In genomic region chr9:45954294-45955106, GRCm38 (mm10) we compare ENCODE assay signal across 8 mouse cellular contexts. TPM values are rescaled to one million over a fixed set of nuclear protein-coding genes. Genes with fewer than 3 reads are reported as not detected.
DNase-seq lines count a peak whose midpoint lies in the region; ATAC-seq lines count a peak whose summit lies in the region.

No protein-coding gene starts in this region.

- peaks cover 20% of the 10 kb centered on the region for H3K36me3 ChIP-seq in liver, embryonic 16.5 days (ENCODE audit: control insufficient read depth, insufficient read depth)
- peaks cover 31% of the 10 kb centered on the region for H3K36me3 ChIP-seq in neural tube, embryonic 13.5 days

- peak overlapping the region; percentile 79 for H3K4me2 ChIP-seq in liver, embryonic 16.5 days (ENCODE audit: low read depth, low read length)
- peak overlapping the region; percentile 94 for H3K4me2 ChIP-seq in neural tube, embryonic 13.5 days

- DNase-seq in CD4-positive, CD25-positive, alpha-beta regulatory T cell, adult 2 months (ENCODE audit: low read depth, low spot score): peak; percentile 76
- DNase-seq in adipocyte (ENCODE audit: low spot score): peak; percentile 71
- DNase-seq in embryo, embryonic 11.5 days (ENCODE audit: low read depth, low spot score): peak; percentile 27
- DNase-seq in heart, adult 18-20 months: peak; percentile 52 to 74
- DNase-seq in kidney, adult 8-10 months: peak; percentile 62 to 63
- DNase-seq in thymus, postnatal 14 days: peak; percentile 61

- ATAC-seq in liver, embryonic 16.5 days (ENCODE audit: low read depth): peak; percentile 62
- peak; percentile 45 for ATAC-seq in neural tube, embryonic 13.5 days (ENCODE audit: low read depth)

- H3K9me3 ChIP-seq in liver, embryonic 16.5 days (replicated peaks; ENCODE audit: control insufficient read depth, low read length): no peaks in the 10 kb centered on the region
- H3K9me3 ChIP-seq in neural tube, embryonic 13.5 days: no peaks in the 10 kb centered on the region

- peak overlapping the region; percentile 97 for H3K9ac ChIP-seq in liver, embryonic 16.5 days (ENCODE audit: low read depth, low read length)
- peak overlapping the region; percentile 91 for H3K9ac ChIP-seq in neural tube, embryonic 13.5 days

- no peaks in the 10 kb centered on the region for H3K27me3 ChIP-seq in liver, embryonic 16.5 days (ENCODE audit: control insufficient read depth, insufficient read depth, low read depth, low read length)
- no peaks in the 10 kb centered on the region for H3K27me3 ChIP-seq in neural tube, embryonic 13.5 days

- WGBS in liver, embryonic 16.5 days (ENCODE audit: insufficient replicate concordance): under 1% methylated on average over 59 of the region's 63 CpGs
- WGBS in neural tube, embryonic 13.5 days: under 1% methylated on average over 62 of the region's 63 CpGs

- H3K4me3 ChIP-seq in liver, embryonic 16.5 days (ENCODE audit: low read depth, low read length): peak overlapping the region; percentile 85
- H3K4me3 ChIP-seq in neural tube, embryonic 13.5 days: peak overlapping the region; percentile 76

- H3K4me1 ChIP-seq in liver, embryonic 16.5 days (ENCODE audit: control insufficient read depth, low read depth, low read length): peaks cover 23% of the 10 kb centered on the region
- peaks cover 56% of the 10 kb centered on the region for H3K4me1 ChIP-seq in neural tube, embryonic 13.5 days (replicated peaks)

- H3K27ac ChIP-seq in liver, embryonic 16.5 days (ENCODE audit: low read length): peak overlapping the region; percentile 93
- H3K27ac ChIP-seq in neural tube, embryonic 13.5 days (replicated peaks): peak overlapping the region; percentile 86

RNA-seq across cellular contexts. Expression of gene Sidt2, which starts 0.6 kb away (rescaled TPM):
- total RNA-seq in heart, adult 18-20 months (2021): 10 to 100 TPM; 57.6 to 67.8 TPM
- 18.5 and 20.5 TPM in 2 replicates for polyA plus RNA-seq in liver, embryonic 16.5 days (2015; fragmentation: Nextera tagmentation; extraction: Ambion mirVana)
- 39.2 and 44.2 TPM in 2 replicates for polyA plus RNA-seq in neural tube, embryonic 13.5 days (2015; fragmentation: Nextera tagmentation; extraction: Ambion mirVana)

RNA-seq across cellular contexts. Expression of gene Tagln, which starts 18.6 kb away (rescaled TPM):
- total RNA-seq in heart, adult 18-20 months (2021): 10 to 100 TPM; 68.3 to 71.6 TPM
- 6.2 and 9.5 TPM in 2 replicates for polyA plus RNA-seq in liver, embryonic 16.5 days (2015; fragmentation: Nextera tagmentation; extraction: Ambion mirVana)
- 9.8 and 10.8 TPM in 2 replicates for polyA plus RNA-seq in neural tube, embryonic 13.5 days (2015; fragmentation: Nextera tagmentation; extraction: Ambion mirVana)

RNA-seq across cellular contexts. Expression of gene Rnf214, which starts 47.8 kb away (rescaled TPM):
- 10 to 100 TPM; 31.7 to 35.2 TPM for total RNA-seq in heart, adult 18-20 months (2021)
- 15.0 and 16.0 TPM in 2 replicates for polyA plus RNA-seq in liver, embryonic 16.5 days (2015; fragmentation: Nextera tagmentation; extraction: Ambion mirVana)
- polyA plus RNA-seq in neural tube, embryonic 13.5 days (2015; fragmentation: Nextera tagmentation; extraction: Ambion mirVana): 82.3 and 96.2 TPM in 2 replicates

RNA-seq across cellular contexts. Expression of gene Pcsk7, which starts 48.2 kb away (rescaled TPM):
- 10 to 100 TPM; 13.2 to 13.5 TPM for total RNA-seq in heart, adult 18-20 months (2021)
- 7.2 and 8.4 TPM in 2 replicates for polyA plus RNA-seq in liver, embryonic 16.5 days (2015; fragmentation: Nextera tagmentation; extraction: Ambion mirVana)
- 23.8 and 25.2 TPM in 2 replicates for polyA plus RNA-seq in neural tube, embryonic 13.5 days (2015; fragmentation: Nextera tagmentation; extraction: Ambion mirVana)

RNA-seq across cellular contexts. Expression of gene Pafah1b2, which starts 58.0 kb away (rescaled TPM):
- 10 to 100 TPM; 52.3 to 58.0 TPM for total RNA-seq in heart, adult 18-20 months (2021)
- 57.6 and 63.3 TPM in 2 replicates for polyA plus RNA-seq in liver, embryonic 16.5 days (2015; fragmentation: Nextera tagmentation; extraction: Ambion mirVana)
- 282 and 301 TPM in 2 replicates for polyA plus RNA-seq in neural tube, embryonic 13.5 days (2015; fragmentation: Nextera tagmentation; extraction: Ambion mirVana)

Comparison
In these comparisons a context has a peak if more than half of its experiments do, and no peak if none do; other contexts are left out.
1. Peak in every context shown above with its lines: DNase-seq, ATAC-seq, H3K4me3 ChIP-seq and H3K27ac ChIP-seq.